Mouse (Mus musculus) kidney, postnatal 0 days (tissue): ENCODE results near the gene Gm20388. TPM values are rescaled to one million over a fixed set of nuclear protein-coding genes. Genes with fewer than 3 reads are reported as not detected.

Experiments
- ATAC-seq: fragments of 200-750 bp; cut with Nextera tagmentation; replicated peaks from 2 replicates; pipeline ENCODE4 v1.8.0; 2017; ENCODE audit warnings: low read depth, moderate number of reproducible peaks, moderate TSS enrichment, moderate library complexity; ENCODE audit not compliant: low FRiP score
- DNase-seq: peaks from one replicate; pipeline ENCODE4 v3.0.0-alpha.2; 2016; ENCODE audit warnings: low spot score
- H3K27ac ChIP-seq: fragments of 300-500 bp; sonication (generic); 2 replicates; pipeline ENCODE4 v1.5.1; 2014; ENCODE audit warnings: mild to moderate bottlenecking
- H3K27me3 ChIP-seq: fragments of 300-500 bp; sonication (generic); 2 replicates; pipeline ENCODE4 v1.6.1; 2014; ENCODE audit warnings: low read length, mixed read lengths; ENCODE audit not compliant: insufficient read depth
- H3K36me3 ChIP-seq: fragments of 300-500 bp; sonication (generic); 2 replicates; pipeline ENCODE4 v1.6.1; 2014; ENCODE audit warnings: low read length, mixed read lengths; ENCODE audit not compliant: insufficient read depth
- H3K4me1 ChIP-seq: fragments of 300-500 bp; sonication (generic); replicated peaks from 2 replicates; pipeline ENCODE4 v1.6.1; 2014; ENCODE audit warnings: antibody characterized with exemption, low read length, mixed read lengths; ENCODE audit not compliant: insufficient read depth
- H3K4me2 ChIP-seq: fragments of 300-500 bp; sonication (generic); 2 replicates; pipeline ENCODE4 v1.6.1; 2014; ENCODE audit warnings: mild to moderate bottlenecking, low read length, moderate library complexity, mixed read lengths
- H3K4me3 ChIP-seq: fragments of 300-500 bp; sonication (generic); replicated peaks from 2 replicates; pipeline ENCODE4 v1.5.1; 2014; ENCODE audit warnings: low read depth, low read length
- H3K9ac ChIP-seq: fragments of 300-500 bp; sonication (generic); 2 replicates; pipeline ENCODE4 v1.6.1; 2014; ENCODE audit warnings: low read depth, low read length
- H3K9me3 ChIP-seq: fragments of 300-500 bp; sonication (generic); replicated peaks from 2 replicates; pipeline ENCODE4 v1.6.1; 2016; ENCODE audit warnings: low read length, inconsistent platforms, mixed read lengths
- CTCF ChIP-seq: IDR thresholded peaks from 2 replicates; pipeline ENCODE4 v1.5.1; 2016; ENCODE audit warnings: antibody characterized with exemption, low read depth, mild to moderate bottlenecking, moderate library complexity
- WGBS: fragments of 180-500 bp; shearing (Covaris S2); extraction: QIAGEN DNeasy Blood & Tissue Kit; methylation state at CpG from one replicate; pipeline ENCODE4 v1.1.7; 2014; 5-methylcytosine and 5-hydroxymethylcytosine counted together
- polyA plus RNA-seq: library from polyadenylated mRNA; unstranded; fragments of >200 nt; fragmentation: Nextera tagmentation; extraction: Ambion mirVana; gene quantifications from 2 replicates; pipeline ENCODE4 v1.2.1, GENCODE M21; 2015

The Gm20388 gene
- polyA plus RNA-seq, 1 experiment from 2014 or later: not detected

GRCm38 (mm10) chr8:119912643-119913042, 2.0 kb downstream of the Gm20388 start:
- Histone ChIP-seq H3K4me3 (no peak overlapping the region), H3K4me1 (peaks cover 52% of the 10 kb centered on the region), H3K36me3 (no peaks in the 10 kb centered on the region), H3K9ac (no peak overlapping the region), H3K4me2 (peak overlapping the region; percentile 93), H3K27me3 (no peaks in the 10 kb centered on the region), H3K27ac (no peak overlapping the region), H3K9me3 (no peaks in the 10 kb centered on the region)
- DNase-seq: no peak
- 46% methylated on average over 6 of the region's 6 CpGs for WGBS
- no peak for TF ChIP-seq CTCF
- ATAC-seq: no peak

DNA sequence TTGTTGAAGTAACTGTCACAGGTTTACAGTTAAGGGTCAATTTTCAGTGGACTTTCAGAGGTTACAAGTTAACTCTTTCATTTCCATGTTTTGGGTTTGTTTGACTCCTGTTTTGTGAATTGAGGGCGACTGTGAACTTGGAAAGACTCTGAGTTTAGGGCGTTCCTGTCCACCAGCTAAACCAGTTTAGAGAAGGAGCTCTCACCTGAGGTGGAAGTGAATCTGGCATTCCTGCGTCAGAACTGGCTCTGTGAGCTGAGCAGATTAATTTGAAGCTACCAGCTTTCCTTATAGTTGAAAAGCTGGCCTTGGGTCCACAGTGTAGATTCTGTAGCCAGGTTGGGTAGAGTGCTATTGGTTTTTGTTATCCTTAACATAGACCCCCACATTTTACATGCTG, 2.5 kb downstream of the Gm20388 start:
- Histone ChIP-seq H3K27me3 (no peaks in the 10 kb centered on the region), H3K36me3 (no peaks in the 10 kb centered on the region), H3K4me3 (no peak overlapping the region), H3K4me1 (peaks cover 52% of the 10 kb centered on the region), H3K4me2 (peak overlapping the region; percentile 26; the same call in 1 of the 2 replicates), H3K9ac (no peak overlapping the region; the same call in 1 of the 2 replicates), H3K27ac (no peak overlapping the region), H3K9me3 (no peaks in the 10 kb centered on the region)
- TF ChIP-seq CTCF: no peak
- WGBS: 58% methylated on average over 3 of the region's 3 CpGs
- DNase-seq (no peak), ATAC-seq (no peak)

- Histone ChIP-seq H3K4me3 (no peak overlapping the region), H3K4me2 (peak overlapping the region; percentile 26), H3K4me1 (peaks cover 52% of the 10 kb centered on the region), H3K9me3 (no peaks in the 10 kb centered on the region), H3K9ac (no peak overlapping the region), H3K27me3 (no peaks in the 10 kb centered on the region), H3K36me3 (no peaks in the 10 kb centered on the region), H3K27ac (no peak overlapping the region)
- 25% methylated on average over 2 of the region's 2 CpGs for WGBS
- TF ChIP-seq CTCF: no peak
- DNase-seq: no peak
- ATAC-seq: no peak
Observed at GRCm38 (mm10) chr8:119914161-119914560, 3.5 kb downstream of the Gm20388 start.

DNA sequence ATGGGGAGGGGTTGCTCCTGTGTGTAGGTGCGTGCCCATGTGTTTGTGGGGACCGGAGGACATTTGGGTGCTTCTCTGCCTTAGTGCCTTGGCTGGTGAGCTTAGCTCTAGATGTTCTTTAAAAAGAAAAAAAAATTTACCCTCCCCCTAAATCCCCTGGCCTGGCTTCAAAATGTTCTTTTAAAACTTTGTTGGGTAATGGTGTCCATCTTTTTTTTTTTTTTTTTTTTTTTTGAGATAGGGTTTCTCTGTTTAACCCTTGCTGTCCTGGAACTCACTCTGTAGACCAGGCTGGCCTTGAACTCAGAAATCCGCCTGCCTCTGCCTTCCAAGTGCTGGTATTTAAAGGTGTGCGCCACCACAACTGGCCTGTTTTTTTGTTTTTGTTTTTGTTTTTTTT, 4.7 kb downstream of the Gm20388 start:
- ATAC-seq (no peak), DNase-seq (no peak)
- H3K36me3 ChIP-seq: no peaks in the 10 kb centered on the region
- no peak for TF ChIP-seq CTCF
- H3K27me3 ChIP-seq: no peaks in the 10 kb centered on the region
- H3K4me2 ChIP-seq: no peak overlapping the region
- H3K4me1 ChIP-seq: peaks cover 52% of the 10 kb centered on the region
- no peaks in the 10 kb centered on the region for H3K9me3 ChIP-seq
- no peak overlapping the region for H3K27ac ChIP-seq
- no peak overlapping the region for H3K9ac ChIP-seq
- H3K4me3 ChIP-seq: no peak overlapping the region
- 83% methylated on average over 4 of the region's 4 CpGs for WGBS

GRCm38 (mm10) chr8:119916237-119916892, 5.7 kb downstream of the Gm20388 start:
- no peaks in the 10 kb centered on the region for H3K36me3 ChIP-seq
- no peak overlapping the region for H3K4me3 ChIP-seq
- H3K9me3 ChIP-seq: no peaks in the 10 kb centered on the region
- 62% methylated on average over 16 of the region's 16 CpGs for WGBS
- H3K27ac ChIP-seq: no peak overlapping the region
- no peak overlapping the region for H3K4me2 ChIP-seq
- no peak for TF ChIP-seq CTCF
- DNase-seq (no peak), ATAC-seq (no peak)
- peaks cover 49% of the 10 kb centered on the region for H3K4me1 ChIP-seq
- H3K27me3 ChIP-seq: no peaks in the 10 kb centered on the region
- no peak overlapping the region for H3K9ac ChIP-seq

GRCm38 (mm10) chr8:119917415-119917814, 6.8 kb downstream of the Gm20388 start:
- Histone ChIP-seq H3K4me1 (peaks cover 43% of the 10 kb centered on the region), H3K4me2 (no peak overlapping the region), H3K4me3 (no peak overlapping the region), H3K9me3 (no peaks in the 10 kb centered on the region), H3K36me3 (no peaks in the 10 kb centered on the region), H3K9ac (no peak overlapping the region), H3K27ac (no peak overlapping the region), H3K27me3 (no peaks in the 10 kb centered on the region)
- DNase-seq: no peak
- ATAC-seq: no peak
- no peak for TF ChIP-seq CTCF
- WGBS: 86% methylated on average over 3 of the region's 3 CpGs

DNA sequence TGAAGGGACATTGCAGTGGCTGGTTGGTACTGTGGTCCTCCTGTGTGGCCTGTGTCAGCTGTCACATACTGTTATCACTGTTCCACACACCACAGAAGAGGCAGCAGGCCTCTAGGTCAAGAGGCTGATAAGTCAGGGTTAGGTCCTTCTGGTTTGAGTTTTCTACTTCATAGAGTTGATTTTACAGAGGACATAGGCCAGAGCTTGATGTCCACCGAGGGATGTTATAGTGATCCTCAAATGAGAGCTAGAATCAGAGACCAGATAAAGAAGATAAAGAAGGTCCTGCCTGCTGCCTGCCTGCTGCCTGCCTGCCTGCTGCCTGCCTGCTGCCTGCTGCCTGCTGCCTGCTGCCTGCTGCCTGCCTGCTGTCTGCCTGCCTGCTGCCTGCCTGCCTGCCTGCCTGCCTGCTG, 7.5 kb downstream of the Gm20388 start:
- no peak for TF ChIP-seq CTCF

More for the DNA sequence above, 7.5 kb downstream of the Gm20388 start:
- Histone ChIP-seq H3K4me2 (no peak overlapping the region), H3K27ac (no peak overlapping the region), H3K9me3 (no peaks in the 10 kb centered on the region), H3K27me3 (no peaks in the 10 kb centered on the region), H3K9ac (no peak overlapping the region), H3K4me3 (no peak overlapping the region), H3K36me3 (no peaks in the 10 kb centered on the region), H3K4me1 (peaks cover 38% of the 10 kb centered on the region)
- no peak for ATAC-seq
- 65% methylated on average over 1 of the region's 1 CpGs for WGBS
- DNase-seq: no peak
